Mouse (Mus musculus) right cerebral cortex, postnatal 25 days (tissue): ENCODE measurements around the gene Dnal4.

Experiments
- DNase-seq: peaks from one replicate; pipeline ENCODE4 v3.0.0; 2022

Gene Dnal4

DNA sequence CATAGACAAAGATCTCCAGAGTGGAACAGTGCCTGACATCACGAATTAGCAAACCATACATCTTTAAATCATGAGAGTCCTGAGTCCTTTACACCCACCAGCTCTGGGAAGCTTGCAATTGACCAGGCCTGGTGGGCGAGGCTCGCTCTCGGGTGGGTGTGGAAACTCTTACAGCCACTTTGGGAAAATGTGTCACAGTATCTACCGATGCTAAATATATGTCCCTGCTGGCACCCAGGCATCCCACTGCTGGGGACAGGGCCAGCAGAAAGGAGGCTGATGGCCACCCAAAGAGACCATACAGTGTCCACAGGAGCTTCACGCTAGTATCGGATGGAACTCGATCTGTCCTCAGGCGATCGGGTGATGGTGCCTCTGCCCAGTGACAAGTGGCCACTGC is 20.9 kb upstream of the Dnal4 start:
- DNase-seq: no peak

DNA sequence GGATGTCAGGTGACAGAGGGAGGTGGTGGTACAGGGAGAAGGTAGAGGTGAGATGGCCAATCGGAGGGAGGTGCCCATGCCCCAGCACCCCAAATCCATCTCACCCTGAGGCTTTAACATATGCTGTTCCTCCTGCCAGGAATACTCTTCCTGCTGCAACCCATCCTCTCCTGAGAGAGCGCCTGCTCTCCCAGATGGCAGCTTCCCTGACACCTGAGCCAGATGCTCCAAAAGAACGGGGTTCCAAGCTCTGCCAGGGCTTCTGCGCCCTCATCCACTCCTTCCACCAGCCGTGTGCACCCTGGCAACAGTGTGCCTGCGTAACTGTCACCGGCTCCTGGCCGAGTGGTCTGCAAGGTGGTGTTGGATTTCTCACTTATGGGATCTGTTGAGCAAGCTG is 20.0 kb upstream of the Dnal4 start:
- no peak for DNase-seq

DNA sequence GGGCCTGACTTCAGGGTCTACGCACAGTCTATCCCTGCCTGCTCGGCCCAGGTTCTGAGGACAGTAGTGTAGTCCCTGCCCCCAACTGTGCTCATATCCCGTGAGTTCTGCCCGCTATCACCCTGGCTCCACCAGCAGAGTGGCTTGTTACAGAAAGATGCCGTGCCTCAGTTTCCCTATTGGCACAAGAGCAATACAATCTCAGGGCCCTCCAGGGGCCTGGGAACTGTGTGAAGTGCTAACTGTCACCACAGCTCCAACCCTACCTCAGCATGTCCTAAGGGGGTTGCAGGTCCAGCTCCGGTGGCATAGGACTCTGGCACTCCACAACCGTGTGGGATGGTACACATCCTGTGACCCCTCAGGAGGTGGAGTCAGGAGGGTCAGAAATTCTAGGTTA is 19.4 kb upstream of the Dnal4 start:
- DNase-seq: no peak

DNA sequence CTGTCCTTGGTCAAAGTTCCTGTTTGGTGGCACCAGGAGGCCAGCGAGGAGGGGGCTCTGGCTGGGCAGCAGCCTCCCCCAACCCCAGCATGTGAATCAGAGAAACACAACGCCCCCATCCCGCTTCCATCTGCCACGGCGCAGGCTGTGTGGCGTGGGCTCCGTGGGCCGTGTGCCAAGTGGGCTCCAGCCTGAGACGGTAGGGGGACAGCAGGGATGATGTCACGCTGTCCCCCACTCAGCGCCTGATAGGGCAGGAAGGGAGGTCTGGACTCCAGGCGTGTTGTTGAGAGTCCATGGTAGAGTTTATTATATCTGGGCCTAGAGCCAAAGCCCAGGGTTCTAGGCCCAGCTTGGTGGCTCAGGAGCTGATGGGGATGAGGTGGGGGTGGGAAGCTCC is 18.6 kb upstream of the Dnal4 start:
- DNase-seq: peak; percentile 77

DNA sequence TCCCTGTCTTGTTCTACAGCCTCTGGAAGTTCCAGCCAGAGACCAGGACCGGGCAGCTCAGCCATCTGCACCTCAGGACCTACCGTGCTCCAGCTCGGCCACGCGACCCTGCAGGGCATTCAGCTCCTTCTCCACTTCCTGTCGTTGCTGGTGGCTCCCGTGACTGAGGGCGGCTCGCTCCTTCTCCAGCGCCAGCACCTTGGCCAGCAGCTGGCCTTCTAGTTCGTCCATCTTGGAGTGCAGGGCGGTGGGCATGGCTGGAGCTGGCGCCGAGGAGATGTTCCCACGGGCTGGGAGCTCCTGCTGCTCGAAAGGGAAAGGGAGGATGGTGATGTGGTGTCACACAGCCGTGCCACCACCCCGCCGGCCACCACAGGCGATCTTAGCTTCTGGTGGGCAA is 16.5 kb upstream of the Dnal4 start:
- no peak for DNase-seq

DNA sequence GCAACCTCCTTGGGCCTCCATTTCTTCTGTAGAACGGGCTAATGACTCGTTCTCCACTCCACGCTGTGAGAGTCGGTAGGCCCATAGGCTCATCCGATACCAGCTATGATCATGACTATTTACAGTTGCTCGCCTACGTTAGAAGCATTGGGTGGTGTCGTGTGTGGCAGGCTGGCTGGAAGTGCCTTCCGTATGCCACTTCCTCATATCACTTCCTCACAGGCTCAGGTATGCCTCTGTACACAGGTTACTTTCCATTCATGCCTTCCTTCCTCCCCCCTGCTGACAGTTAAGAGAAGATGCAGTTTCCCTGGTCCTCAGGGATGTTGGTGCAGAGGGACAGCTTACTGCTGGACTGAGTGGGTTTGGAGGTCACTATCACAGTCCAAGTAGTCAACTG is 15.4 kb upstream of the Dnal4 start:
- no peak for DNase-seq

DNA sequence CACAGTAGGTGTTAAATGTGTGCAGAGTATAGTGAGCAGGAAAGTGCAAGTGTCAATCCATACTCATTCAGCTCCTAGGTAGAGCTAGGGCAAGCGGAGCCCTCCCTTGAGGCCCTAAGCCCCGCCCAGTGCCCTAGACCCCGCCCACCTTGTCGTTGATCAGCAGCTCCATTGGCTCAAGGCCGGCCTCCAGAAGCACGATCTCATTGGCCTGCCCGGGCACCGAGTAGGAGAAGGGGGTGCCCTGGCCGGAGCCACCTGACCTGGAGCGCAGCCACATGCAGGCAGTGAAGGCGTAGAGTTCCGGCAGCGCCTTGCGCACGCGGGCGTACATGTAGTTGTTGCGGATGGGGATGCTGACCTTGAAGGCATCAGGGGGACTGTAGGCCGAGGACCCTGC is 14.8 kb upstream of the Dnal4 start:
- no peak for DNase-seq

DNA sequence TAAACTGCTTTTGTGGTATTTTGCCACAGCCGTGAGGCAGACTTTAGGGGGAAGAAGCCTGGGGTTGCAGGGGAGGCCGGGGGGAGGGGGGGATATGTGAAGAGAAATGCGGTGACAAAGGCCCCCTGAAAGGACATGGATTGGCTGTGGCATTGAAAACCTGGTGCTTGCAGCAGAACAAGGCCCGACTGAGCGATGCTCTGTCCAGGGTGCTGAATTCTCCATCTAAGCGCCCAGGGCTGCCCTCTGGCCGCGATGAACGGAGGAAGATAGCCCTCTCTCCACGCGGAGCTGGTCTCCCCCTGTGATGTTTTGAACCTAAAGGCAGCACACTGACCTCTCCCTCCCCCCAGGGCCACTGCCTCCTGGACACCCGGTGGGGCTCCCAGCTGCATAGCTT is 13.9 kb upstream of the Dnal4 start:
- no peak for DNase-seq

DNA sequence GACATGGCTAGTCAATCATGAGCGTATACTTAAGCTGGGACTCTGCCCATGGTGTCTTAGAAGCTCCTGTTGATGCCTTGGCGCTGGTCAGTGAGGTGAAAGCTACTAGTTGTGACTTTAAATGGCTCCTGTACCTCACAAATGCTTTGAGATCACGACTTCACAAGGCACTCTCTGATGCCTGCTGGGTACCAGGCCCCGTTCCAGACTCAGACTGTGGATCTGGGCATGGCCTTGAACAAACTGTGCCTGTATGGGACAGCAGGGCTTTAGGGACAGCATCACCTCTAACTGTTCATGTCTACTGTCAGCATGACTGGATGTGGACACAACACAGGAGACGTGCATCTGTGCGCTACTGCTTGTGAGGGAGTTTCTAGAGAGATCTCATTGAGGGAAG is 13.3 kb upstream of the Dnal4 start:
- DNase-seq: no peak

DNA sequence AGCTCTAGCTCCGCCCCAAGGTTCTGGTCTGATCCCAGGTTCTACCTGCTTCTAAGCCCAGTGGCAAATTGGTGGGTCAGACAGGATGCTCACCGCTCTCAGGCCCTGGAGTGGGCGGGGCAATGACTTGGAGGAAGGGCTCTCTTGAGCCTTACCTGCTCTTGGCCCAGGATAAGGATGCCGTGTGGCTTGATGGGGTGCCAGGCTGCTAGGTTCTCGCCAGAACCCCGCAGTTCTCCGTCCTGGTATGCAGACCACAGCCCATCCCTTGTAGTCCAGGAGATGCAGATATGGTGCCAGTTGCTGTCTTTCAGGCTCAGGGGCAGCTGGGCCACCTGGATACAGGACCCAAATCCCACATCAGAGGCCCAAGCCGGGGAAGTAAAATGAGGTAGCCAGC is 12.5 kb upstream of the Dnal4 start:
- no peak for DNase-seq

DNA sequence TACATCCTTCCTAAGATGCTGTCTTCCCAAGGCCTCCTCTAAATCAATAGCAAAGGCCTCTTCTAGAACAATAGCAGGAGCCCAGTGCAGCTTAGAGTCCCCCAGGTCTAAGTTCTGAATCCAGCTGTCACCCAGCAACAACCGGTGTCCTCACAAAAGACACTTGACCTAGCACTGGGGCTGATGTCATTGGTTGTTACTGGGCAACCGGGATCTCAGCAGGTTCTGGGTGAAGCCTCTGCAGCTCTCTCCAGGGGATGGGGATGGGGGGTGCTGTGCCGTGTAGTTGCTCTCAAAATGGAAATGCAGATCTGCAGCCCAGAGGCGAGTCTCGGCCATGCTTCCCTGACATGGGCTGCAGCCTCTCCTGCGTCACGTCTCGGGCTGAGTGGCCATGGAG is 10.2 kb upstream of the Dnal4 start:
- DNase-seq: no peak

DNA sequence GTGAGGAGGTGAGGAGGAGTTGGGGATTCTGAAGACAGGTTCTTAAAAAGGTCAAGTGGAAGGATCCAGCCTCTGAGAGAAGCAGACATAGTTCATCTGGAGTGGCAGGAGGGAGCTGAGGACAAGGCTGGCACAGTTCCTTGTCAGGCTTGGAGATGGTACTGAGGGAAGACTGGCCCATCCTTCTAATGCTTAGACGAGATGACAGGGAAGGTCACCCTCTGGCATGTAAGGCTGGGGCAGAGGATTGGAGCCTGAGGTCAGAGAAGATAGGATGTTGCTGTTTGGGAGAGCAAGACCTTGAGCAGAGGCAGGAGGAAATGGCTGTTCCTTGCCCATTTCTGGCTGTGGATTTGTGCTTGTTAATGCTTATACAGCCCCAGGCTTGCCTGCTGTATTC is 7.4 kb upstream of the Dnal4 start:
- DNase-seq: no peak

DNA sequence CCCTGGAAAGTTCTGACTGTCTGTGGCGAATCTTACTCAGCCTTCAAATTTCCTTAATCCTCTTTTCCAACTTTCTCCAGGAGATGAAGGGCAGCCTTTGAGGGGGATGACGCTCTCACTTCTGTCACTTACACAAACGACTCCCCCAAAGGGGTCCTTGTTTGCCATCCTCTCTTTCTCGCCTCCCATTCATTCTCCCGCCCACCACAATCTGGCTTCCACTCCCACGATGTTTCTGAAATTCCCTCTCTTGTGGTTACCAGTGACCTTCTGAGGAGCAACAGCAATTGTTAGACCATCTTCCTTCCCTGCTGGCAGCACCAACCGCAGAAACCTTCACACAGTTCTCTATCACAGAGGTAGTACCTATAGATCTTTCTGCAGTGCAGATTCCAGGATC is 2.0 kb downstream of the Dnal4 start:
- peak; percentile 60 for DNase-seq

DNA sequence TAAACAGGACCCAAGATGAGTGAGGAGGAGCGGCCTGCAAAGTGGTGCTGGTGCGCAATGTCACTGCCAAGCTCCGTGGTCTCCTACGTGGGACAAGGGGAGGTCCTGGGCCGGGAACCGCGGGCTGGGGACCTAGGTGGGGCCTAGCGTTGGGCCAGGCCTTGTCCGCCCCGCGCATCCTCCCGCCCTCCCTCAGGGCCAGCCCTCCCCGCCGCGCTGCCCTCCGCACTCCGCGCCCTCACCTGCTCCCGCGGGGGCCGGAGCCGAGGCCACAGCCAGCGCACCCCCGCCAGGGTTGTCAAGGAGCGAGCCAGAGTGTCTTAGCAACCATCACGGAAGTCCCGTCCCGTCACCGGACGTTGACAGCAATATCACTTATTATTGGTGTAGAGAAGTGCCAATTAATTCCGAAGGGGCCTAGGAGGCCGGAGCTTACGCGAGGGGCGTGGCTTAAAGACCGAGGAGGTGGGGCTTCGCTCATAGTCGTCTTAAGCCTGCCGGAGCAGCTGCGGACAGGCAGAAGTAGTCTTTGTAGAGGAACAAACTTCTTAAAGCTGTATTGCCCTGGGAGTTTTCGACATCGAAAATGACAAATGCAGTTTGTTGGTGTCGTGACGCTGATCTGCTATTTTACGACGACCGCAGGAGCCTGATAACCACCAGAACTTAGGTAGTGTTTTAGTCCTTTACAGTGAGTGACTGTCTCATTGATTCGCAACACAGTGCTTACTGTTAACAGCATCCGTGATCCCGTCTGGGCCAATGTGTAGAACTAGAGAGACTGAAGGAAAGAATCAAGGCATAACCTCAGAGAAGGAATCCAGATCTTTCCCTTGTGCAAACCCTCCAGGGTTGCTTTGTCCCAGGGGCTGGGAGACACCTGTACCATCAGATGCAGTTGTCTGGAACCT is 3.3 kb downstream of the Dnal4 start:
- peak; percentile 94 for DNase-seq

DNA sequence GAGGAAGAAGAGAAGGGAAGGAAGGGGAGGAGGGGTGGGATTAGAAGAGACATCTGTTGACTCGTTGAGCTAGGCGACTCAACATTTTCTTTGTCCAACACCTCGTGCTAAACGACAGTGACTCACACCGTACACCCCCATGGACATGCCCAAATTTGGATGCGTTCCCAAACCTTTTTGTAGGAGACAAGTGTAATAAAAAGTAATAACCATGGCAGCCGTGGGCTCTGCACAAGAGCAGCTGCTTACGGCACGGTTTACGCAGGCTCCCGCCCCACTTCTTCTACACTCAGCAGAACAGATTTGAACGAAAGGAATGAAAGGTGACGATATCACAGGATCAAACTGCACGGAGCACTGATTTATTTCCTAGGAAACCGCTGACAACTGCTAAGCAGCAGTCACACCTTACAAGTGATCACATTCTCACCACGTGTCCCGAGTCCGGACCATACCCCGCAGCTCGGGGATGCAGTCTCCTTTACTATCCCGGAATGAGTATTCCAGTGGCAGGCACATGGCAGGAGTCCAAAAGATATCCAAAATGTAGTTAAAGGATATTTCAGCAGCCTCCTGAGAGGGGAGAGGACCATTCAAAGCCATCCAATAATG is 6.9 kb downstream of the Dnal4 start:
- DNase-seq: no peak

DNA sequence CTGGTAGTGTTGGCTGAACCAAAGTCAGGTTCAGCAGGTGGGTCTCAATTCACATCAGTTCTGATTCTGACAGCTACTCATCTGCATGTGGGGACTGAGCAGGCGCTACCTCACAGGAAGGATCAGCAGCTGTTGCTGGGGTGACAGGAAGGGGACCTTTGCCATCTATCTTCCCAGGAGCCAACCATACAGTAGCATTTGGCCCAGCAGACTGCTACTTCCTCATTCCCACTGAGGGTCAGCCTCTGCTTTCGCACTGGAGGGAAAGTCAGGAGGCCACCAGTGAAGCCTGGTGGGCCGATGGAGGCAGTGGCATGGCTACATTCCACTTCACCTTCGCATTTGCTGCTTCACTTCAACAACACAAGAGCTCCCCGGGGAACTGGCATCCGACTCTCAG is 9.3 kb downstream of the Dnal4 start:
- DNase-seq: no peak

DNA sequence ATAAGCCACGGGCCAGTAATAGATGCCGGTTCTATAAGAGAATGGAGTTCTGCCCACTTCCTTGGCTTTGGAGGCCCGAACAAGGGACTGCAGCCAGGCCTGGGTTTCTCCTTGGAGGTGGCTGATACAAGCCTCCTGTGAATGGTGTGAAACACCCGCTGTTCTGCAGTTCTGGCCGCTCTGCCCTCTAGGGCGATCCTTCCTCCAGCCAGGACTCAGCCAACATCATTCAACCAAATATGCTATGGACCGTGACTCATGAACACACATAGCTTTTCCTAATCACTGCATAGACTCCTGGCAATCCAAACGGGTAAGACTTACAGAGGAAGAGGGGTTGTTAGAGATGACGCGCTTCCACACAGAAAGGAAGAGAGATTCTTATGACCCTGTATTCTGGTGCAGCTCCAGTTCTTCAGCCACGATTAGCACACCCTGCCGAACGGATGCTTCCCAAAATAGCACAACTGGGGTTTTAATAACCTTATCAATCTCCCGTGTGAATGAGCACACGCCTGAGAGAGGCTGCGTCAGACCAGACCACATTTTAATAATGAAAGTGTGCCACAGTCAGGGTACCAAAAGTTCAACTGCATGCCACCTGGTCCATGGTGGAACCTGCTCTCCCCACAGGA is 10.2 kb downstream of the Dnal4 start:
- DNase-seq: no peak

DNA sequence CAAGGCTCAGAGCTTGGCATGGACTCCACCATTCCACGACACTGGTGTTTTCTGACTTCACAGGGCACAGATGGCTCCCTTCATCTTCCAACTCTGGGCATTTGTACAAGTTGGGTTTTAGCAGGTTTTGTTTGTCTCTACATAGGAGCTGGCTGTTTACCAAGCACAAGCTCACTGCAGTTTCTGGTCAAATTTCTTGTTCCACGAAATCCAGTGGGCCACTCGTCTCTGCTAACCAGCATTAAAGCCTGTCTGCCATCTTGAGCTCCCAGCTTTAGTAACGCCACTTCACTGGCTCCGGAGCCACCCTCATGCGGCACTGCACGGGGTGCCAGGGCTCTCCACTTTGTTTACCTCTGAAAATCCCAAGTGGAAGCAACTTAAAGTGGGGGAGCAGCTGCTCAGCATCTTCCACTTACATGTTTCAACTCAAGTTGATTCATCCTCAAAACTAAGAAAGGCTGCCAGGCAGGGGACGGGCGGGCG is 11.0 kb downstream of the Dnal4 start:
- DNase-seq: peak; percentile 72

DNA sequence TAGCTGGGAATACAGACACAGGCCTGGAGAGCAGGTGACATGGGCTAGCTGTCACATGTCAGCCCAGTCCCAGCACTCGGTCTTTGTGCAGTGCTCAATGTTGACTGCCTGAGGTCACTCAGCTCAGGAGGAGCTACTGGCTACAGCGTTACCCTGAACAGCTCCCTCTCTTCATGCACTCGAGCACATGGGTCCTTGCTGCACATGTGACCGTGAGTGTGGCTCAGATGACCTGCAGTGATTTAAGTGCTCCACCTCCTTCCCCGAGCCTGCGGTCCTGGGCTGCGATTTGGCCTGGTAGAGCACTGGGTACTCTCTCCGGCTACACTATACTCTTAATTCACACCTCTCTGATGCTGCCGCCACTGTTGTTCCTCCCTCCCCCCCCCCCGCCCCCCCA is 11.5 kb downstream of the Dnal4 start:
- DNase-seq: no peak

DNA sequence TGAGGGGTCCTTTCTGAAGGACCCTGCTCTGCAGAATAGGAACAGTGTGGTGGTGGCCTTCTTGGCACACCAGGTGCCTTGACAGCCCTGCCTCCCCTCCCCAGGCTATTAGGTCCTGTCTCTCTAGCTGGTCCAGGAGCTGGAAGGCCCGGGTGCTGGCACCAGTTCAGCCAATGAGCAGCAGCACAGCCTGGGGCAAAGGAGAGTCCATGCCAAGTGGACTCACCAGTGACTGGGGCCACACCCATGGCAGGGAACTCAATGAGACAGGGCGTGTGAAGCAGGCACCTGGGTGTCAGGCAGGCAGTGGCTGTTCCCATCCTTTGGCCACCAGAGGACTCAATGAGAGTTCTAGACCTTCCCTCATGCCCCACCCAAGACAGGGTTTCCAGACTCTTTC is 12.3 kb downstream of the Dnal4 start:
- no peak for DNase-seq

DNA sequence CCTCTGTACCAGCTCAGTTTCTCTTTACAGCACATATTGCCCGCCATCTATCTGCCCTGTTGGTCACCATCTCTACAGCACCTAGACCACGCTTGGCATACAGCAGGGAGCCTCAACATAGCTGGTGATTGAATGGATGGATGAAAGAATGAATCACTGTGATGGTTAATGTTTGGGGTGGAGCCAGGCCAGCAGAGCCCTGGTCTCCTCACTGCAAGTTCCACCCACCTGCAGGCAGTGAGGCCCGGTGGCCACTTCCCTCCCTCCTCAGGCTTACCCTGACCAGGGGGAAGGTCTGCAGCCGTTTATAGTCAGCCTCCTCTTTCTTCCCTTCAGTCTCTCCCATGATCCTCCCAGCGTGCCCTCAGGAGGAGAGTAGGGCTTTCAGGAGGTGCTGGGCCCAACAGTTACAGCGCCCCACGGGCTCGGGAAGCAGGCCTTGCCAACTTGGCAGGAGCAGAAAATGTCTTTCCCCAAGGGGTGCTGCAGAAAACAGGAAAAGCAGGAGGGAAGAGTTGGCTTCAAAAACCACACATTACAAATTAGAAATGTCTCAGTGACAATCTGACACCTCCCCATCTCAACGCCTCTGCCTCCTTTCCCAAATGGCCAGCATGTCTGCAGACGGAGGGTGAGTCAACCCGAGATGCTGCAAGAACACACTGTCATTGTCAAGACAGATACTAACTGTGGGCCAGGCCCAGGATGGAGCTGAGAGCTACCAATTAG is 12.9 kb downstream of the Dnal4 start:
- peak; percentile 68 for DNase-seq

DNA sequence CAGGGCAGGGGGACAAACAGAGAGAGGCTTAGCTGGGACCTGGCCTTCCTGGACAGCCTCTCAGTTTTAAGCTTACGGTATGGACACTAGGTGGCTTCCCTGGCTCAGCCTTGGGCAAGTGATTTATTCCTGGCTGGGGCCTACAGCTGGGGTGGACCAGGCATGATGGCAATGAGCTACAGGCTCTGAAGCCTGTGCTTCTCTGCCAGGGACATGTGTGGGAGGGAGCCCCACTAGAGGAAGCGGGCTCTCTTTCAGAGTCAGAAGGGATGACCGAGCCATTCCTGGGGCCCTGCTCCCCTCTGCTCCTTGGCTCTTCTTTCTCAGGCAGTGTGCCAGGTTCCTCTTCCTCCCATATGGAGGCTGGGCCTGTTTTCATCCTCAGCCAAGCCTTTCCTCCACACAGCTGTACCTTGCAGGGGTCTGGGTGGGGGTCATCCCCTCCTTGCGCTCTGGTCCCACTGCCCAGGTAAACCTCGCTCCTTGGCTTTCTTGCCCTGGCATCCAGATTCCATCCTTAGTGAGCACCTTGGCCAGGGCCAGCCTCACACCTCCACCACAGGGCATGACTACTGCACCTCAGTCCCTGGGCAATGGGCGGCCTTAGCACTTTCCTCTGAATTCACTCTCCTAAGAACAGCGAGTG is 13.9 kb downstream of the Dnal4 start:
- DNase-seq: no peak

DNA sequence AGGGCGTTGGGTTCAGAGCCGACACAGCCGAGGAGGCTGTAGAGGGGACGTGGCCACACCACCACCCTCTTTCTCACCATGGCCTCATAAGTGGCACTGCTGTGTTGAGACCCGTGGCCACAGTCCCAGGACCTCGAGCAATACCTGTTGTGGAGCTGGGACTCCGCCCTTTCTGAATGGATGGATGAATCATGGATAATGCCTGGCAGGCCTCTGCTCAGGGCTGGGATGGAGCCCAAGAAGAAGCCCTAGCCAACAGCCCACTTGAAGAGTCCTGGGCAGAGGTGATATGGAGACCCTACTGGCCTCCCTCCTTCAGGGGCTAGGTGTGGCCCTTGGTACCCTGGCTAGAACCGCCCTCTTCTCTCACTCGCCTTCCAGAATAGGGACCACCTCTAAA is 14.6 kb downstream of the Dnal4 start:
- no peak for DNase-seq
